Mouse (Mus musculus): ENCODE results near the gene Plp1.

DNA sequence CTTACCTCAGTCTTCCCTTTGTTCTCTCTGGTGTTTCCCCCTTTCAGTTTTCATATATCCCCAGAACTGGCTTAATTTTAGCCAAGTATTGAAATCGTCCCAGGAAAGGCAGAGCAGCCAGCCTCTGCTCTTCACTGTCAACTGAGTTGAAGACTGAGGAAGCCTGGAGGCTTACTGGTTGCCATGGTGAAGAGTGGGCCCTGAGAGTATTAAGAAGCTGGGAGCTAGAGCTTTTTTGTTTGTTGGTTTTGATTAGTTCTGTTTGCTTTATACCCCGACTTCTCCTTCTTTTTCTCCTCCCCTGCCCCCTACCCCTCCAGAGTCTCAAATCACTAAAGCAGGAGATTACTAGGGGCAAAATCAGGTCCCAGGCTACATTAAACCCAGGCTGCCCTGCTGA lies 25.2 kb upstream of the Plp1 start:
- TF ChIP-seq CTCF (IDR thresholded peaks at IDR 0.05; ENCODE audit: low read depth) (no peak), EP300 (optimal IDR thresholded peaks at IDR 0.05) (no peak)

Data from stomach, postnatal 0 days (tissue).